Mouse (Mus musculus): ENCODE data around the gene Klhl26.
A peak's percentile ranks its signal among the peaks of the same experiment; 100 is the strongest.

The Klhl26 gene

GRCm38 (mm10) chr8:70477269-70477982 lies 658 bp upstream of the Klhl26 start:
- DNase-seq (ENCODE audit: low spot score in 2 of 2) = no peak

- DNase-seq (ENCODE audit: low spot score in 2 of 2) = no peak
Measured at GRCm38 (mm10) chr8:70471856-70472255, 4.9 kb downstream of the Klhl26 start.

DNA sequence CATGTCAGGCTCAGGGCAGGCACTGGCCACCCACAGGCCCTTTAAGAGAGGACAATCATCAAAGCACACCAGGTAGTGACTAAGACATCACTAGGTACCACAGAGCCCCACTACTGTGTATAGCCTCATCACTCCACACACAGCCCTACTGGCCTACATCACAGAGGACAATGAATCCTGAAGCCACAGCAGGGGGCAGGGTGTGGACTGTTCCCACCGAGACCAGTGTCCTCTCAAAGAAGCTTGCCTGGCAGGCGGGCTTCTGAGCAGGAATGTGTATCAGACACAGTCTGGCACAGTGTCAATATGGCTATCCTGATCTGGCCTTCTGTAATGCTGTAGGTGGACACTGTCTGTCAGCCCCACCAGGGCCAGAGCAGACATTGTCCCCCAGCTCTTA lies 6.8 kb downstream of the Klhl26 start:
- no peak for DNase-seq (ENCODE audit: low spot score in 2 of 2)

DNA sequence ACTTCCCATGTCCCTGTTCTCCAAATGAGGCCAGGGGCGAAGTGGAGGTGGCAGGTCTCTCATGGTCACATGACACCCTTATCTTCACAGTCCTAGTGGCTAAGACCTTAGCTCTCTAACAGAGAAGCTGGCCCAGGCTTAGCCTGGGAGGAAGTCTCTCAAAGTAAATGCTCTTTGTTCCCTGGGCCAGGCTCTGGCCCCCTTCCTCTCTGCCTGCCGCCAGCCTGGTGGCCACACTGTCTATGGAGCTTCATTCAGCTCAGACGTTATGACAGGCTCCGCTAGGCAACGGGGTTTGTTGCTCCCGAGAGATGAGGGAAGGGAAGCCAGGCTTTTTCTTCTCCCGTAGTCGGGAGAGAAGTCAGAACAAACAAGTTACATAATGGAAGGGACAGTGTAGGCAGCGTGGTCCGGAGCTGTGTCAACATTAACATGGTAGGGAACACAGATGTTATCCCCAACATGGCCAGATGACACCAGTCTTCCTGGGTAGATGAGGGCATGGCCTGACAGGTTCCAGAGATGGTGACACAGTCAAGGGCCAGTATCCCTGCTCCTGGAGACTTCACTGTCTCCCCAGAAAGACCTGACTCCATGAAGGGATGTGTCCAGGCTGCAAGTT lies 7.4 kb downstream of the Klhl26 start:
- DNase-seq (ENCODE audit: low spot score in 2 of 2) = no peak

DNA sequence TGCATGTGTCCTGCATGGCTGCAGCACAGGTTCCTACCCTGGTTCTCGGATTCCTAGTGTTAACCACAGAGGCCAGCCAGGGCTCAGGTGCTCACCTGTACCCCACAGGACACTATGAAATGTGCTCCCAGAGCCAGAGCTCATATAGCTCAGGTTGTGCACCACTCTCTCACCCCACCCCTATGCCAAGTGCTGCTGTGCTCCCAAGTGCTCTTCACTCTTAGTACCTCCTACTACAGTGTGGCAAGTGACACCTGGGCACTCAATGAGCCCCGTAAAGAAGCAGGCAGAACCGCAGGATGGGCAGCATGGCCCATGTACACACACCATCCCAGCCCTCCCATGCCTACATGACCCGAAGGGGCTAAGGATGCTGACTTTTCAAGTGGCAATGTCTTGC lies 8.0 kb downstream of the Klhl26 start:
- no peak for DNase-seq (ENCODE audit: low spot score in 2 of 2)

DNA sequence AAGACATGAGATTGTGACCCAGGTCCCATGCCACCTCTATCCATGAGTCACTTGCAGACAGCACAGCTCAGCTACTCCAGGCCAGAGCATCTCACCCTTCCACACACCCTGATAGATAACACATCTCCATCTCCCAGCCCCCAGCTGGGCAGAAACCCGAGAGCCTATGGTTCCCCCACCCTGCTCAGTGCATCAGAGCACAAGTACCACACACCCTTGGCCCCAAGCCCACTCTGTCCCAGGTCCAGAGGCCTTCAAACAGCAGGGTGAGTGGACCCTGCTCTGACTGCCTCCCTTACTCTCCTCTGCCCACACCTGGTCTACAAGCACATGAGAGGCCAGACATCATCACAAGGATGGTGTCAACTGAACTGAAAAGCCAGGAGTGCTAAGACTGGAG lies 8.9 kb downstream of the Klhl26 start:
- DNase-seq (ENCODE audit: low spot score in 2 of 2) = no peak

- no peak for DNase-seq (ENCODE audit: low spot score in 2 of 2)
Measured at GRCm38 (mm10) chr8:70467229-70467725, 9.5 kb downstream of the Klhl26 start.

- DNase-seq (ENCODE audit: low spot score in 2 of 2) = no peak
Measured at GRCm38 (mm10) chr8:70466771-70467170, 10.0 kb downstream of the Klhl26 start.

- no peak for DNase-seq (ENCODE audit: low spot score in 2 of 2)
Measured at GRCm38 (mm10) chr8:70466305-70466704, 10.5 kb downstream of the Klhl26 start.

- no peak for DNase-seq (ENCODE audit: low spot score in 2 of 2)
Measured at GRCm38 (mm10) chr8:70465701-70466100, 11.1 kb downstream of the Klhl26 start.

- no peak for DNase-seq (ENCODE audit: low spot score in 2 of 2)
Measured at GRCm38 (mm10) chr8:70464162-70464561, 12.6 kb downstream of the Klhl26 start.

- peak in 1 of 2 experiments; percentile 73 for DNase-seq (ENCODE audit: low spot score in 2 of 2)
Measured at GRCm38 (mm10) chr8:70463306-70463705, 13.5 kb downstream of the Klhl26 start.

DNA sequence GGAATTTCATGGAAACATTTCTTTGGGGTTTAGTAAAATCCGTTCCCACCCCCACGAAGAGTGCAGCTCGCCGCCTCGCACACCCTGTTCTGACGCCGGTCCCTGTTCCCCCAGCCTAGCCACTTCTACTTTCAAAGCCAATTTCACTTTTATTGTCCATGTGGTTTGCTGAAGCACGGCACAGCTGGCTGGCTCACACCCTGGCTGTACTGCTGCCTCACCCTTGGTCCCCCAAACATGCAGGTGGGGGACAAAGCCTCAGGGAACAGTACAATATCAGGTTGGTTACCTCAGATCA lies 14.3 kb downstream of the Klhl26 start:
- DNase-seq (ENCODE audit: low spot score in 2 of 2) = no peak

DNA sequence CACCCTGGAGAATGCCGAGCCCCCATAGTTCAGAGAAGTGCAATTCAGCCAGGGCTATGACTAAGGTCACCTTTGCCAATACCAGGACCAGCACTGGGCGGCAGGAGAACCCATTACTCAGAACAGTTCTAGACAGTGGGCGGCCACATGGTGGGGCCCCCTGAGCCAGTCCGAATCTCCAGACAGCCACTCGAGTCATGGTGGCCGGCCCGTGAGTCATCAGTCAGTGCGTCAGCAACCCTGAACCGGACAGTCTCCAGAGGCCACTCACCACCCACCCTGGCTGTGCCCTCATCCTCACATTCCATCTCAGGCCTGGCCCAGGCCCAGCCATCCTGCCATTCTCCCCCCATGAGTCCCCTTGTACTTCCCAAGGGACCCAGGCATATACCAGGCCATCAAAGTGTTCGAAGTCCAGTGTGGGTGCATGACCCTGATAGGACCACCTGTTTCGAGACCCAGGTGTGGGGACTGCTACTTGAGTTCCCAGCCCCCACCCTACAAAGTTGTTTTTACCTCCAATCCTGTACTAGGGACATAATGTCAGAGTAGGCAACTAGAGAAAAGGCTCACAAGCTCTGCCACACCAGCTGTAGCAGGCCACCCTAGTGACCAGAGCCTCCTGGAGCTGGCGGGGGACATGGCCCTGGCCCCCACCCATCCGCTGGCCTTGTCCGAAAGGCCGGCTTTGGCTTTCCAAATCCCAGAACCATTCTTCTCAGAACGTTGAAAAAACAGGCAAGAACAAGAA lies 14.8 kb downstream of the Klhl26 start:
- DNase-seq (ENCODE audit: low spot score in 2 of 2) = no peak

- no peak for DNase-seq (ENCODE audit: low spot score in 2 of 2)
Measured at GRCm38 (mm10) chr8:70460606-70461005, 16.2 kb downstream of the Klhl26 start.

- no peak for DNase-seq (ENCODE audit: low spot score in 2 of 2)
Measured at GRCm38 (mm10) chr8:70460199-70460598, 16.6 kb downstream of the Klhl26 start.

GRCm38 (mm10) chr8:70459636-70460035 lies 17.1 kb downstream of the Klhl26 start:
- no peak for DNase-seq (ENCODE audit: low spot score in 2 of 2)

- DNase-seq (ENCODE audit: low spot score in 2 of 2) = no peak
Measured at GRCm38 (mm10) chr8:70458462-70458861, 18.3 kb downstream of the Klhl26 start.

DNA sequence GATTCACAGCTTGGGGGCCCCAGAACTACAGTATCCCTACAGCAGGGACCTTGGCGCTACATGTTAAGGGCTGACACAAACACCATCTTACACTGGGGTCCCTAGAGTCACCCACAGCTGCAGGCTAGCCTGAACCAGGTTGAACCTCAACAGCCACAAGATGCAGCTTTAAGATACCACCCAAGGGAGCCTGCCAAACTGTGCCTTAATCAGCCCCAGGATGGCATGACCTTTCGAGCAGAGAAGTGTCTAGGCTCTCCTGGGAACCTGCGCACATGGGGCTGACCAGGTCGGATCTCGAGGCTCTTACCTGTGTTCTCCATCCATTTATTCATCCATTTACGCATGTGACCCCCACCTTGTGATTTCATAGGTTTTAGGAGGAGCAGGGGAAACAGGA lies 18.9 kb downstream of the Klhl26 start:
- no peak for DNase-seq (ENCODE audit: low spot score in 2 of 2)

DNA sequence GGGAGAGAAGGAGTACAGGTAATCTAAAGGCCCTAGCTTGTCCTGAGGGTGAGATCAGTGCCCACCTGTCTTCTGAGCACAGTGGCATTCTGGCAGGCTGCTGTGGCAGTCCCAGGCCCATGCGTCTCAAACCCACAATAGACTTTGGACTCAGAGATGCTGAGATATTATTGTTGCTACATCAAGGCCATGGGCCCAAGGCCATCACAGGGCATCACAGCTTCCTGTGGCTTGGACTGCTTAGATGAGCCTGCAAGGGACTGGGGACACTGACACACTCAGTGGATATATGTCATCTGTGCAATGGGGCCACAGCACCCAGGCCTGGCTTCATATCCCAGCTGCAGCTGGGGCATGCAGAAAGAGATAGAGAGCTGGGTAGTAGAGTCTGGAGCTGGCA lies 19.8 kb downstream of the Klhl26 start:
- no peak for DNase-seq (ENCODE audit: low spot score in 2 of 2)

DNA sequence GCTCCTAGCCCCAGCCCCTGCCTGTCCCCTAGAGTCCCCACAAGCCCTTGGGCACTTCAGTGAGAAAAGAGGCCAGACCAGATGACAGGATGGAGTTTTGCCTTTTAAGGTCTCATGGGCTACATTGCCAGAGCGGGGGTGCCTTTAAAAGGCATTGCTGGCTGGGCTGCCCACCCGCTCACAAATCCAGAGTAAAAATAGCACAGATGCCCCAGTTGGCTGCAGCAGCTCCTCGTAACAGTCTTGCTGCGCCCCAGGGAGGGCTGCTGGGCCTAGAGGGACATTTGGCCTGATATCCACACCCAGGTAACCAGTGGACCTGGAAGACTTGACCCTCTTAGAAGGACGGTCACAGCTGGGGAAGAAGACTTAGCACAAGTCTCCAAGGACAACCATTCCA lies 22.9 kb downstream of the Klhl26 start:
- DNase-seq (ENCODE audit: low spot score in 2 of 2) = peak in 1 of 2 experiments; percentile 56

- no peak for DNase-seq (ENCODE audit: low spot score in 2 of 2)
Measured at GRCm38 (mm10) chr8:70452196-70452966, 24.4 kb downstream of the Klhl26 start.

Measured in left cerebral cortex, adult 9 months (tissue).